Mouse (Mus musculus): ENCODE results near the gene Btbd9.

Gene Btbd9

GRCm38 (mm10) chr17:30391220-30391619 is 185.1 kb downstream of the Btbd9 start:
- DNase-seq (ENCODE audit: low spot score) = no peak

GRCm38 (mm10) chr17:30389686-30390085 is 186.6 kb downstream of the Btbd9 start:
- DNase-seq (ENCODE audit: low spot score) = no peak

- DNase-seq (ENCODE audit: low spot score) = peak; percentile 86
These were observed 187.5 kb downstream of the Btbd9 start for GRCm38 (mm10) chr17:30388817-30389216.

GRCm38 (mm10) chr17:30388391-30388790 is 187.9 kb downstream of the Btbd9 start:
- DNase-seq (ENCODE audit: low spot score) = no peak

- DNase-seq (ENCODE audit: low spot score) = no peak
These were observed 190.0 kb downstream of the Btbd9 start for GRCm38 (mm10) chr17:30386241-30386640.

- no peak for DNase-seq (ENCODE audit: low spot score)
These were observed 192.6 kb downstream of the Btbd9 start for GRCm38 (mm10) chr17:30383649-30384048.

- no peak for DNase-seq (ENCODE audit: low spot score)
These were observed 197.9 kb downstream of the Btbd9 start for GRCm38 (mm10) chr17:30378221-30379010.

GRCm38 (mm10) chr17:30377754-30378153 is 198.5 kb downstream of the Btbd9 start:
- DNase-seq (ENCODE audit: low spot score) = no peak

GRCm38 (mm10) chr17:30375107-30375506 is 201.2 kb downstream of the Btbd9 start:
- peak; percentile 17 for DNase-seq (ENCODE audit: low spot score)

GRCm38 (mm10) chr17:30368559-30368958 is 207.7 kb downstream of the Btbd9 start:
- DNase-seq (ENCODE audit: low spot score) = peak; percentile 13

- no peak for DNase-seq (ENCODE audit: low spot score)
These were observed 211.6 kb downstream of the Btbd9 start for GRCm38 (mm10) chr17:30364701-30365100.

- DNase-seq (ENCODE audit: low spot score) = no peak
These were observed 212.9 kb downstream of the Btbd9 start for GRCm38 (mm10) chr17:30363365-30363764.

- DNase-seq (ENCODE audit: low spot score) = no peak
These were observed 215.6 kb downstream of the Btbd9 start for GRCm38 (mm10) chr17:30360654-30361053.

- no peak for DNase-seq (ENCODE audit: low spot score)
These were observed 216.9 kb downstream of the Btbd9 start for GRCm38 (mm10) chr17:30359392-30359791.

GRCm38 (mm10) chr17:30355431-30355830 is 220.9 kb downstream of the Btbd9 start:
- DNase-seq (ENCODE audit: low spot score) = no peak

- DNase-seq (ENCODE audit: low spot score) = no peak
These were observed 221.9 kb downstream of the Btbd9 start for GRCm38 (mm10) chr17:30354381-30354780.

GRCm38 (mm10) chr17:30348031-30348430 is 228.3 kb downstream of the Btbd9 start:
- DNase-seq (ENCODE audit: low spot score) = peak; percentile 44

- DNase-seq (ENCODE audit: low spot score) = peak; percentile 90
These were observed 229.1 kb downstream of the Btbd9 start for GRCm38 (mm10) chr17:30347101-30347613.

- DNase-seq (ENCODE audit: low spot score) = no peak
These were observed 231.3 kb downstream of the Btbd9 start for GRCm38 (mm10) chr17:30345008-30345407.

GRCm38 (mm10) chr17:30343701-30344473 is 232.4 kb downstream of the Btbd9 start:
- DNase-seq (ENCODE audit: low spot score) = no peak

GRCm38 (mm10) chr17:30341556-30341955 is 234.7 kb downstream of the Btbd9 start:
- DNase-seq (ENCODE audit: low spot score) = no peak

GRCm38 (mm10) chr17:30340495-30341126 is 235.7 kb downstream of the Btbd9 start:
- no peak for DNase-seq (ENCODE audit: low spot score)
